Mouse (Mus musculus) limb, embryonic 14.5 days (tissue): ENCODE data around the gene Nmnat2. TPM values are rescaled to one million over a fixed set of nuclear protein-coding genes. Genes with fewer than 3 reads are reported as not detected.

ENCODE experiments used
- ATAC-seq: fragments of 200-750 bp; cut with Nextera tagmentation; 2 replicates; pipeline ENCODE4 v1.8.0; 2017; ENCODE audit warnings: low read depth, moderate number of reproducible peaks, moderate TSS enrichment; ENCODE audit not compliant: low FRiP score
- DNase-seq: peaks from one replicate; pipeline ENCODE4 v3.0.0-alpha.2; 2015; ENCODE audit warnings: low spot score
- H3K27ac ChIP-seq: fragments of 300-500 bp; sonication (generic); replicated peaks from 2 replicates; pipeline ENCODE4 v1.5.1; 2014; ENCODE audit warnings: low read depth, mild to moderate bottlenecking, low read length, moderate library complexity, mixed read lengths
- H3K27me3 ChIP-seq: fragments of 300-500 bp; sonication (generic); 2 replicates; pipeline ENCODE4 v1.6.1; 2014; ENCODE audit warnings: low read length, mixed read lengths; ENCODE audit not compliant: control insufficient read depth, insufficient read depth
- H3K36me3 ChIP-seq: fragments of 300-500 bp; sonication (generic); 2 replicates; pipeline ENCODE4 v1.6.1; 2014; ENCODE audit warnings: mild to moderate bottlenecking, low read length, moderate library complexity, mixed read lengths; ENCODE audit not compliant: control insufficient read depth, insufficient read depth
- H3K4me1 ChIP-seq: fragments of 300-500 bp; sonication (generic); 2 replicates; pipeline ENCODE4 v1.6.1; 2014; ENCODE audit warnings: antibody characterized with exemption, low read length, mixed read lengths; ENCODE audit not compliant: control insufficient read depth, insufficient read depth
- H3K4me2 ChIP-seq: fragments of 300-500 bp; sonication (generic); replicated peaks from 2 replicates; pipeline ENCODE4 v1.6.1; 2014; ENCODE audit warnings: low read depth, mild to moderate bottlenecking, low read length, moderate library complexity; ENCODE audit not compliant: severe bottlenecking
- H3K4me3 ChIP-seq: fragments of 300-500 bp; sonication (generic); replicated peaks from 2 replicates; pipeline ENCODE4 v1.5.1; 2014; ENCODE audit warnings: low read length
- H3K9ac ChIP-seq: fragments of 300-500 bp; sonication (generic); 2 replicates; pipeline ENCODE4 v1.6.1; 2014; ENCODE audit warnings: mild to moderate bottlenecking, low read depth, low read length, moderate library complexity; ENCODE audit not compliant: severe bottlenecking
- H3K9me3 ChIP-seq: fragments of 300-500 bp; sonication (generic); 2 replicates; pipeline ENCODE4 v1.6.1; 2016; ENCODE audit warnings: low read length; ENCODE audit not compliant: control insufficient read depth
- POLR2A ChIP-seq: fragments of 200-500 bp; IDR thresholded peaks from 2 replicates; pipeline ENCODE4 v1.8.0; 2012; ENCODE audit warnings: inconsistent platforms, mild to moderate bottlenecking, moderate library complexity, borderline replicate concordance; ENCODE audit not compliant: insufficient read depth, insufficient read length; ENCODE audit errors: extremely low read depth
- WGBS: fragments of 180-500 bp; shearing (Covaris S2); extraction: QIAGEN DNeasy Blood & Tissue Kit; methylation state at CpG from one replicate; pipeline ENCODE4 v1.1.7; 2014; 5-methylcytosine and 5-hydroxymethylcytosine counted together
- polyA plus RNA-seq, 2 experiments: library from polyadenylated mRNA; depleted of rRNA in 1 of 2; stranded (reverse) in 1 of 2; unstranded in 1 of 2; fragments of >200 nt; fragmentation: Nextera tagmentation in 1 of 2; extraction: Ambion mirVana in 1 of 2; gene quantifications; 2 replicates each; pipeline versions ENCODE4 v1.2.1 to v1.2.3; 2012 to 2014

Nmnat2 gene
- polyA plus RNA-seq, 2 experiments, result 1.6 to 2.0 TPM

- Histone ChIP-seq H3K36me3 (no peaks in the 10 kb centered on the region), H3K27ac (no peak overlapping the region), H3K9me3 (no peaks in the 10 kb centered on the region), H3K4me1 (no peaks in the 10 kb centered on the region), H3K4me2 (no peak overlapping the region), H3K9ac (no peak overlapping the region), H3K4me3 (no peak overlapping the region), H3K27me3 (no peaks in the 10 kb centered on the region)
- DNase-seq (no peak), ATAC-seq (no peak)
- no peak for TF ChIP-seq POLR2A
- WGBS, result 65% methylated on average over 6 of the region's 6 CpGs
Observed at GRCm38 (mm10) chr1:153084191-153084590, 129.4 kb downstream of the Nmnat2 start.

- H3K36me3 ChIP-seq, result no peaks in the 10 kb centered on the region
- H3K9me3 ChIP-seq, result no peaks in the 10 kb centered on the region
- ATAC-seq (no peak), DNase-seq (no peak)
- H3K4me1 ChIP-seq, result no peaks in the 10 kb centered on the region
- H3K9ac ChIP-seq, result no peak overlapping the region
- 90% methylated on average over 5 of the region's 5 CpGs for WGBS
- no peak overlapping the region for H3K27ac ChIP-seq
- no peaks in the 10 kb centered on the region for H3K27me3 ChIP-seq
- no peak overlapping the region for H3K4me2 ChIP-seq
- no peak for TF ChIP-seq POLR2A
- H3K4me3 ChIP-seq, result no peak overlapping the region
Observed at GRCm38 (mm10) chr1:153085198-153085597, 130.4 kb downstream of the Nmnat2 start.

- H3K4me3 ChIP-seq, result no peak overlapping the region
- no peak overlapping the region for H3K9ac ChIP-seq
- no peak overlapping the region for H3K4me2 ChIP-seq
- peaks cover 5% of the 10 kb centered on the region for H3K4me1 ChIP-seq
- DNase-seq, result no peak
- no peak for TF ChIP-seq POLR2A
- ATAC-seq, result no peak
- H3K9me3 ChIP-seq, result no peaks in the 10 kb centered on the region
- 77% methylated on average over 5 of the region's 5 CpGs for WGBS
- no peak overlapping the region for H3K27ac ChIP-seq
- no peaks in the 10 kb centered on the region for H3K27me3 ChIP-seq
- H3K36me3 ChIP-seq, result no peaks in the 10 kb centered on the region
Observed at GRCm38 (mm10) chr1:153087771-153088170, 133.0 kb downstream of the Nmnat2 start.

- H3K4me3 ChIP-seq, result no peak overlapping the region
- ATAC-seq (no peak), DNase-seq (no peak)
- no peak overlapping the region for H3K4me2 ChIP-seq
- no peak for TF ChIP-seq POLR2A
- no peaks in the 10 kb centered on the region for H3K9me3 ChIP-seq
- 76% methylated on average over 2 of the region's 2 CpGs for WGBS
- H3K27ac ChIP-seq, result no peak overlapping the region
- H3K27me3 ChIP-seq, result no peaks in the 10 kb centered on the region
- H3K36me3 ChIP-seq, result no peaks in the 10 kb centered on the region
- no peak overlapping the region for H3K9ac ChIP-seq
- H3K4me1 ChIP-seq, result peaks cover 5% of the 10 kb centered on the region
Observed at GRCm38 (mm10) chr1:153090081-153090480, 135.3 kb downstream of the Nmnat2 start.

- Histone ChIP-seq H3K4me3 (no peak overlapping the region), H3K36me3 (no peaks in the 10 kb centered on the region), H3K9ac (no peak overlapping the region), H3K4me2 (no peak overlapping the region), H3K27me3 (no peaks in the 10 kb centered on the region), H3K4me1 (peaks cover 5% of the 10 kb centered on the region), H3K9me3 (no peaks in the 10 kb centered on the region), H3K27ac (no peak overlapping the region)
- no peak for TF ChIP-seq POLR2A
- ATAC-seq, result no peak
- 66% methylated on average over 4 of the region's 4 CpGs for WGBS
- no peak for DNase-seq
Observed at GRCm38 (mm10) chr1:153090807-153091206, 136.0 kb downstream of the Nmnat2 start.
